Mouse (Mus musculus): ENCODE results near the gene Nus1. TPM values are rescaled to one million over a fixed set of nuclear protein-coding genes. Genes with fewer than 3 reads are reported as not detected.

The Nus1 gene
- polyA plus RNA-seq, 1 experiment, result 12.5 TPM

DNA sequence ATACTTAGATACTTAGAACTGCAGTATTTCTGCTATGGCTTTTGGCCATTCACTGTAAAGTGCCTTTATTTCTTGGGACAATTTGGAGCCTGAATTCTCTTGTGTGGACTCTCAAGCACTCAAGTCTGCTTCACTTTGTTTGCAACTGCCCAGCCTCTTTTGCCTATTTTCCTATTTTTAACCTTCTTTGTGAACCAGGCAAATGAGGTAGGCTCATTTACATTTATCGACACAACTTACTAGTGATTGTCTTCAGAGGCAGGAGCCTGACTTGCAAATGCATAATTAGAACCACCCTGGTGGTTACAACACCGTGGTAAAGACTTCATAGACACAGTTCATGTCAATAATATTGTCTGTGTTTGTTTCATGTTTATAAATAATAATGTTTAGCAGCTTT lies 43.3 kb downstream of the Nus1 start:
- Histone ChIP-seq H3K4me1 (ENCODE audit: control insufficient read depth, insufficient read depth, low read length) (no peaks in the 10 kb centered on the region), H3K4me3 (replicated peaks; ENCODE audit: control insufficient read depth, low read depth, low read length) (no peak overlapping the region), H3K27ac (ENCODE audit: control insufficient read depth, insufficient read depth, low read depth, low read length, poor library complexity) (no peak overlapping the region)
- TF ChIP-seq POLR2A (IDR thresholded peaks at IDR 0.05; ENCODE audit: borderline replicate concordance, control insufficient read depth, low read depth, low read length) (no peak), CTCF (IDR thresholded peaks at IDR 0.05; ENCODE audit: control insufficient read depth, insufficient read depth, low read length) (no peak)
- WGBS, result 63% methylated on average over 2 of the region's 2 CpGs

DNA sequence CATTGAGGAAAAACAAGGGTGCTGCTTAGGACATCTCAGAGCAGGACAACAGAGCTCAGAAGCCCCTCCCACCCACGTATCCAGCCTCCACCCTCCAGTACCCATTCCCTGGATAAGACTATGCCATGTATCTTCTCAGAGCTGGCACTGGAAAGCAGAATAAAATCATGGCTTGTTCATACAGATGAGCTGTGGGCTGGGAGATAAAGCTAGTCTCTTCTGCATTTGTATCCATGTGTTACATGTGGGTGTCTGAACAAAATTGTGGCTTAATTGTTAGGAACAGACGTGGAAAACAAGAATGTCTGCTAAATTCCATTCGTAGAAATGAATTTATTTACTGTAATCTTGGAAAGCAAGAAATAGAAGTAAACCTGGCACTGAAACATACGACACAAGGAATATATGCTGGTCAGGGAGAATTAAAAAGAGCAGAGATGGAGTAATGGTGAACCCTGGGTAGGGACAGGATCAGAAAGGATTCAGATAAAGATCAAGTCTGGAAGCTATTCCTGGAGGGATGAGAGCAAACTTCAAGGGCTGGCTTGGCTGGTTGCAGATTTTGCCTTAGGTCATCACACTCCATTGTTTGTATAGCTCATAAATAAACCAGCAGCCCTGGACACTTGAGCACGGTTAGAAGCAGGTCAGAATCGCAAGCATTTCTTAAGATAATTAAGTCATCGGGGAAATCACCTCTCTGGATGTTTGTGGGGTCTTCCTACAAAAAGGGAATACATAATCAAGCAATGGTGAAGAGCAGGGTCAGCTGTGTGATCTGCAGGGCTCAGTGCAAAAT lies 46.8 kb downstream of the Nus1 start:
- WGBS, result 62% methylated on average over 7 of the region's 7 CpGs
- TF ChIP-seq CTCF (IDR thresholded peaks at IDR 0.05; ENCODE audit: control insufficient read depth, insufficient read depth, low read length), result no peak
- TF ChIP-seq POLR2A (IDR thresholded peaks at IDR 0.05; ENCODE audit: borderline replicate concordance, control insufficient read depth, low read depth, low read length), result no peak
- no peak overlapping the region for H3K4me3 ChIP-seq (replicated peaks; ENCODE audit: control insufficient read depth, low read depth, low read length)
- no peaks in the 10 kb centered on the region for H3K4me1 ChIP-seq (ENCODE audit: control insufficient read depth, insufficient read depth, low read length)
- H3K27ac ChIP-seq (ENCODE audit: control insufficient read depth, insufficient read depth, low read depth, low read length, poor library complexity), result no peak overlapping the region

DNA sequence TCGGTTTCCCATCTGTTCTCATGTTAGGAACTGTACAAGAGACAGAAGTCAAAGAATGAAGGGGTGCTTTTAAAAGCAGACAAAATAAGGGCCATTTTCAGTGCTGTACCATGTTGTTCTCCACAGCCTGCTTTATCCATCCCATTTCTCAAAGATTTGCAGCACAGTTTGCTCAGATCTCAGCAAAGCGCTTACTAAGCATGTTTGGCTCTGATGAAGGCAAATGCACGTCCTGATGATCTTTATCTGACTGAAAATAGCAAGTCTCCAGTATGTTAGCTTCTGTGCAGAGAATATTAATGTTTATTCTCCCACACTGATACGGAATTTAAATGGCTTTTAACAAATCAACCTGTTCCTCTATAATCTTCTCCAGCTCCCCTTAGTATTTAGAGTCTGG lies 54.2 kb downstream of the Nus1 start:
- H3K27ac ChIP-seq (ENCODE audit: control insufficient read depth, insufficient read depth, low read depth, low read length, poor library complexity), result no peak overlapping the region
- WGBS, result 67% methylated on average over 4 of the region's 4 CpGs
- TF ChIP-seq CTCF (IDR thresholded peaks at IDR 0.05; ENCODE audit: control insufficient read depth, insufficient read depth, low read length) (no peak), POLR2A (IDR thresholded peaks at IDR 0.05; ENCODE audit: borderline replicate concordance, control insufficient read depth, low read depth, low read length) (no peak)
- no peak overlapping the region for H3K4me3 ChIP-seq (replicated peaks; ENCODE audit: control insufficient read depth, low read depth, low read length)
- H3K4me1 ChIP-seq (ENCODE audit: control insufficient read depth, insufficient read depth, low read length), result no peaks in the 10 kb centered on the region

Other genes starting within 250 kb of the Nus1 start
- gene Ros1, start 222.3 kb upstream of the Nus1 start, polyA plus RNA-seq (2011; ENCODE audit: insufficient read depth, insufficient read length, low replicate concordance, missing spikeins), result not detected in 2 replicates
- 1.1 and 2.4 TPM in 2 replicates for gene Dcbld1, start 183.9 kb upstream of the Nus1 start, polyA plus RNA-seq (2011; ENCODE audit: insufficient read depth, insufficient read length, low replicate concordance, missing spikeins)
- not detected in 2 replicates for gene Gm26741, start 58.8 kb upstream of the Nus1 start, polyA plus RNA-seq (2011; ENCODE audit: insufficient read depth, insufficient read length, low replicate concordance, missing spikeins)
- 2.9 and 5.3 TPM in 2 replicates for gene Gopc, start 35.4 kb upstream of the Nus1 start, polyA plus RNA-seq (2011; ENCODE audit: insufficient read depth, insufficient read length, low replicate concordance, missing spikeins)
- gene Nepn, start 28.6 kb upstream of the Nus1 start, polyA plus RNA-seq (2011; ENCODE audit: insufficient read depth, insufficient read length, low replicate concordance, missing spikeins), result not detected in 2 replicates

Data from bone marrow, adult 2 months (tissue).